Mouse (Mus musculus): ENCODE data around the gene Mob3b. TPM values are rescaled to one million over a fixed set of nuclear protein-coding genes. Genes with fewer than 3 reads are reported as not detected.

The Mob3b gene
- polyA plus RNA-seq, 2 experiments = 1.4 to 2.6 TPM

- no peaks in the 10 kb centered on the region for H3K27me3 ChIP-seq (ENCODE audit: control insufficient read depth, insufficient read depth, low read length)
- peaks cover 0 to 2% of the 10 kb centered on the region in 2 experiments; a peak in 1 of 4 replicates for H3K4me1 ChIP-seq (replicated peaks; ENCODE audit: control insufficient read depth in 2 of 2, insufficient read depth in 2 of 2, low read length in 1 of 2)
- ATAC-seq (ENCODE audit: insufficient read depth) (no peak), DNase-seq (ENCODE audit: low read depth in 3 of 3, low spot score in 3 of 3) (no peak)
- H3K9ac ChIP-seq (replicated peaks) = no peak overlapping the region
- TF ChIP-seq CTCF (IDR thresholded peaks at IDR 0.05; ENCODE audit: low read depth) (no peak), EP300 (IDR thresholded peaks at IDR 0.05; ENCODE audit: low read depth) (no peak)
- H3K27ac ChIP-seq = no peak overlapping the region
- H3K36me3 ChIP-seq (replicated peaks; ENCODE audit: control insufficient read depth, insufficient read depth, low read depth) = no peaks in the 10 kb centered on the region
- H3K9me3 ChIP-seq (ENCODE audit: control insufficient read depth, low read length) = no peaks in the 10 kb centered on the region
- H3K4me3 ChIP-seq (ENCODE audit: insufficient read depth in 1 of 2, low read depth in 2 of 2, low read length in 2 of 2) = no peak overlapping the region
- 57% methylated on average over 9 of the region's 9 CpGs for WGBS (ENCODE audit: insufficient replicate concordance)
- H3K4me2 ChIP-seq (ENCODE audit: low read depth) = no peak overlapping the region
These were observed 257.1 kb downstream of the Mob3b start for GRCm38 (mm10) chr4:34900155-34900554.

- 76% methylated on average over 1 of the region's 1 CpGs for WGBS (ENCODE audit: insufficient replicate concordance)
- ATAC-seq (ENCODE audit: insufficient read depth) (no peak), DNase-seq (ENCODE audit: low read depth in 3 of 3, low spot score in 3 of 3) (no peak)
- no peaks in the 10 kb centered on the region for H3K27me3 ChIP-seq (ENCODE audit: control insufficient read depth, insufficient read depth, low read length)
- no peak overlapping the region for H3K4me3 ChIP-seq (ENCODE audit: insufficient read depth in 1 of 2, low read depth in 2 of 2, low read length in 2 of 2)
- no peaks in the 10 kb centered on the region for H3K36me3 ChIP-seq (replicated peaks; ENCODE audit: control insufficient read depth, insufficient read depth, low read depth)
- no peak for TF ChIP-seq EP300 (IDR thresholded peaks at IDR 0.05; ENCODE audit: low read depth)
- no peak for TF ChIP-seq CTCF (IDR thresholded peaks at IDR 0.05; ENCODE audit: low read depth)
- no peaks in the 10 kb centered on the region for H3K9me3 ChIP-seq (ENCODE audit: control insufficient read depth, low read length)
- H3K4me1 ChIP-seq (replicated peaks; ENCODE audit: control insufficient read depth in 2 of 2, insufficient read depth in 2 of 2, low read length in 1 of 2) = peaks cover 0 to 2% of the 10 kb centered on the region in 2 experiments; a peak in 1 of 4 replicates
- no peak overlapping the region for H3K4me2 ChIP-seq (ENCODE audit: low read depth)
- H3K9ac ChIP-seq (replicated peaks) = no peak overlapping the region
- H3K27ac ChIP-seq = no peak overlapping the region
These were observed 258.0 kb downstream of the Mob3b start for GRCm38 (mm10) chr4:34899322-34899721.

Other genes with a start within 250 kb of the Mob3b start
- gene Ifnk, start 5.4 kb downstream of the Mob3b start, polyA plus RNA-seq (2012; rRNA removed) = not detected in 2 replicates
- not detected in 2 replicates for gene Ifnk, start 5.4 kb downstream of the Mob3b start, polyA plus RNA-seq (2014; fragmentation: Nextera tagmentation; extraction: Ambion mirVana)
- 2.2 and 3.0 TPM in 2 replicates for gene C9orf72, start 68.7 kb upstream of the Mob3b start, polyA plus RNA-seq (2012; rRNA removed)
- gene C9orf72, start 68.7 kb upstream of the Mob3b start, polyA plus RNA-seq (2014; fragmentation: Nextera tagmentation; extraction: Ambion mirVana) = 3.0 and 3.9 TPM in 2 replicates